Mouse (Mus musculus) layer of hippocampus, adult 18-20 months (tissue): ENCODE measurements around the gene Pcx. TPM values are rescaled to one million over a fixed set of nuclear protein-coding genes. Genes with fewer than 3 reads are reported as not detected.
"Not testable (repeated sequence)": the region's sequence is repeated elsewhere in the genome, so short reads cannot be mapped to it uniquely, and the experiment has no call there.

ENCODE experiments used
- DNase-seq, 2 experiments: peaks; one replicate each; pipeline ENCODE4 v3.0.0; 2022; ENCODE audit warnings: low spot score in 2 of 2
- total RNA-seq, 2 experiments: library from RNA; stranded (reverse); gene quantifications; 2 replicates each; pipeline ENCODE4 v1.2.3; 2021

The Pcx gene
- total RNA-seq, 2 experiments from 2014 or later, result 66.2 to 67.1 TPM

- no peak for DNase-seq
These were observed 69.0 kb downstream of the Pcx start for GRCm38 (mm10) chr19:4579296-4579695.

- no peak for DNase-seq
These were observed 73.6 kb downstream of the Pcx start for GRCm38 (mm10) chr19:4583856-4584255.

GRCm38 (mm10) chr19:4586783-4587182 lies 76.5 kb downstream of the Pcx start:
- DNase-seq, result not testable (repeated sequence)

GRCm38 (mm10) chr19:4587426-4587825 lies 77.2 kb downstream of the Pcx start:
- no peak for DNase-seq

GRCm38 (mm10) chr19:4588430-4588829 lies 78.2 kb downstream of the Pcx start:
- DNase-seq, result no peak

- no peak for DNase-seq
These were observed 78.8 kb downstream of the Pcx start for GRCm38 (mm10) chr19:4589081-4589480.

GRCm38 (mm10) chr19:4590025-4590424 lies 79.8 kb downstream of the Pcx start:
- no peak for DNase-seq

GRCm38 (mm10) chr19:4593792-4594522 lies 83.7 kb downstream of the Pcx start:
- no peak for DNase-seq

- no peak for DNase-seq
These were observed 85.8 kb downstream of the Pcx start for GRCm38 (mm10) chr19:4596071-4596470.

- no peak for DNase-seq
These were observed 92.2 kb downstream of the Pcx start for GRCm38 (mm10) chr19:4602459-4602858.

GRCm38 (mm10) chr19:4603801-4604723 lies 93.8 kb downstream of the Pcx start:
- no peak for DNase-seq

- no peak for DNase-seq
These were observed 95.4 kb downstream of the Pcx start for GRCm38 (mm10) chr19:4605654-4606053.

- no peak for DNase-seq
These were observed 97.1 kb downstream of the Pcx start for GRCm38 (mm10) chr19:4607406-4607805.

- no peak for DNase-seq
These were observed 98.2 kb downstream of the Pcx start for GRCm38 (mm10) chr19:4608511-4608910.

GRCm38 (mm10) chr19:4610109-4610508 lies 99.8 kb downstream of the Pcx start:
- DNase-seq, result no peak

- no peak for DNase-seq
These were observed 102.1 kb downstream of the Pcx start for GRCm38 (mm10) chr19:4612181-4612961.

- DNase-seq, result no peak
These were observed 103.4 kb downstream of the Pcx start for GRCm38 (mm10) chr19:4613464-4614304.

- no peak for DNase-seq
These were observed 104.3 kb downstream of the Pcx start for GRCm38 (mm10) chr19:4614305-4615150.
